Mouse (Mus musculus): ENCODE data around the gene Epb41. TPM values are rescaled to one million over a fixed set of nuclear protein-coding genes. Genes with fewer than 3 reads are reported as not detected.

Epb41 gene
- polyA plus RNA-seq, 1 experiment from 2014 or later, result 73.3 TPM

DNA sequence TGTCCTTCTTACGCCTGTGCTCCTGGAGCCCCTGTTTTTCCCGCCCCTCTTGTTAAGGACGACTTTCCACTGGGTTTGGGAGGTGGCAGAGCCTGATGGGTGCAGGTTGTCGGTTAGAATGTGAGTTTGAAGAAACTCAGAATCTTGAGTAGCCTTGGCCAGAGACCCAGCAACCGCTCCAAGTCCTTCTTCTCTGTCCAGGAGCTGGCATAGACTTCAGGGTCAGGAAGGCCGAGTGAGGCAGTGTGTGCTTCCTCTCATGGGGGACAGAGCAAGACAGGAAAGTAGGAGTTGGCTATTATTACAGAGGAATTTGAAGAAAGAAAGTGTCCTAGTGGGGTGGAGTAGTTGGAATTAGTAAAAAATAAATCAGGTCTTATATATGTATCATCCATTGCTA lies 191.6 kb downstream of the Epb41 start:
- Histone ChIP-seq H3K4me2 (replicated peaks) (no peak overlapping the region), H3K27ac (no peak overlapping the region), H3K4me3 (replicated peaks; ENCODE audit: low read length) (no peak overlapping the region), H3K4me1 (replicated peaks; ENCODE audit: control insufficient read depth, insufficient read depth, low read length) (peaks cover 13% of the 10 kb centered on the region), H3K9ac (no peak overlapping the region), H3K36me3 (replicated peaks; ENCODE audit: control insufficient read depth, insufficient read depth) (peaks cover 19% of the 10 kb centered on the region), H3K27me3 (ENCODE audit: control insufficient read depth, insufficient read depth, low read length) (no peaks in the 10 kb centered on the region), H3K9me3 (ENCODE audit: control insufficient read depth, low read length) (no peaks in the 10 kb centered on the region)
- DNase-seq (ENCODE audit: low spot score), result no peak
- no peak for ATAC-seq (ENCODE audit: low FRiP score)
- 80% methylated on average over 6 of the region's 6 CpGs for WGBS

DNA sequence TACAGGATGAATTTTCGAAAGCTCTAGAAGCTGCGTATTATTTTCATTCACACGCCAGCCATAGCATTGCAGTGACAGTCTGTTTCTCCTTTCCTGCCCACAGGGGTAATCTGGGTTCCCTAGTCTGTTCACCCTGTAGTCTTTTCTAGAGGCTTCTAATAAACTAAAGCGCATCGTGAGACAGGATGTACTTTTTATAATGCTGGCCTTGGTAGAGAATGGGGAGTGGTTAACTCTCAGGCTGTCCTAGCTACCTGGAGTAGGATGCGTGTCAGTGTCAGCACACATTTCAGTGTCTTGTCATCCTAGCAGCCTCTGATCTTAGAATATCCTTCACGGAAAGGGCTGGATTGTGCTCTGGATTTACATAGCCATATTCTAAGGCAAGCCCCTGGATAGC lies 193.8 kb downstream of the Epb41 start:
- no peak overlapping the region for H3K9ac ChIP-seq
- peaks cover 30% of the 10 kb centered on the region for H3K4me1 ChIP-seq (replicated peaks; ENCODE audit: control insufficient read depth, insufficient read depth, low read length)
- WGBS, result 91% methylated on average over 7 of the region's 7 CpGs
- no peak overlapping the region for H3K4me3 ChIP-seq (replicated peaks; ENCODE audit: low read length)
- ATAC-seq (ENCODE audit: low FRiP score), result no peak
- peaks cover 9% of the 10 kb centered on the region for H3K36me3 ChIP-seq (replicated peaks; ENCODE audit: control insufficient read depth, insufficient read depth)
- H3K27ac ChIP-seq, result no peak overlapping the region
- H3K9me3 ChIP-seq (ENCODE audit: control insufficient read depth, low read length), result no peaks in the 10 kb centered on the region
- no peak overlapping the region for H3K4me2 ChIP-seq (replicated peaks)
- no peaks in the 10 kb centered on the region for H3K27me3 ChIP-seq (ENCODE audit: control insufficient read depth, insufficient read depth, low read length)
- no peak for DNase-seq (ENCODE audit: low spot score)

- H3K4me1 ChIP-seq (replicated peaks; ENCODE audit: control insufficient read depth, insufficient read depth, low read length), result peaks cover 44% of the 10 kb centered on the region
Observed at GRCm38 (mm10) chr4:131879692-131880091, 195.4 kb downstream of the Epb41 start.

GRCm38 (mm10) chr4:131876836-131877235 lies 198.3 kb downstream of the Epb41 start:
- Histone ChIP-seq H3K27ac (no peak overlapping the region), H3K27me3 (ENCODE audit: control insufficient read depth, insufficient read depth, low read length) (no peaks in the 10 kb centered on the region), H3K9ac (no peak overlapping the region), H3K36me3 (replicated peaks; ENCODE audit: control insufficient read depth, insufficient read depth) (no peaks in the 10 kb centered on the region), H3K4me2 (replicated peaks) (peak overlapping the region; percentile 97), H3K4me1 (replicated peaks; ENCODE audit: control insufficient read depth, insufficient read depth, low read length) (peaks cover 48% of the 10 kb centered on the region), H3K4me3 (replicated peaks; ENCODE audit: low read length) (no peak overlapping the region), H3K9me3 (ENCODE audit: control insufficient read depth, low read length) (no peaks in the 10 kb centered on the region)
- WGBS, result 56% methylated on average over 2 of the region's 2 CpGs
- DNase-seq (ENCODE audit: low spot score), result no peak
- no peak for ATAC-seq (ENCODE audit: low FRiP score)

More at GRCm38 (mm10) chr4:131879692-131880091, 195.4 kb downstream of the Epb41 start:
- Histone ChIP-seq H3K4me3 (replicated peaks; ENCODE audit: low read length) (no peak overlapping the region), H3K36me3 (replicated peaks; ENCODE audit: control insufficient read depth, insufficient read depth) (no peaks in the 10 kb centered on the region), H3K4me2 (replicated peaks) (no peak overlapping the region), H3K9me3 (ENCODE audit: control insufficient read depth, low read length) (no peaks in the 10 kb centered on the region), H3K27ac (no peak overlapping the region), H3K27me3 (ENCODE audit: control insufficient read depth, insufficient read depth, low read length) (no peaks in the 10 kb centered on the region), H3K9ac (no peak overlapping the region)
- 70% methylated on average over 1 of the region's 1 CpGs for WGBS
- DNase-seq (ENCODE audit: low spot score), result no peak
- no peak for ATAC-seq (ENCODE audit: low FRiP score)

DNA sequence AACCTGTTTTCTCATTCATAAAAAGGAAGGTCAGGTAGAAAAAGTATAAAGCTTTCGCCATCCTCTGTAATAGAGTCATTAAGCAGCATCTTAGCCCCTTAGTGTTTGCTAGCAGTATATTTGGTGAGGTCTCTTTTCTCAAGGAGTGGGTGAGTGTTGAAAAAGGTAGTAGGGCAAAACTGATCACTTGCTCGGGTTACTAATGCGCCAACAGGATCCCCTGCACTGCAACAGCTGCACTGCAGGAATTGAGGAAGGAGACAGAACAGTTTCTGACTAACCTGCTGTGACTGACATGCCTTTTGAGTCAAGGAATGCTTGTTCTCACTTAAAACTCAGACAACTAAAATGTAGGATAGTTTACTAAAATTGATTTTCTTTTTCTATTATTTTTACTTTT lies 199.9 kb downstream of the Epb41 start:
- peak overlapping the region; percentile 96 for H3K4me3 ChIP-seq (replicated peaks; ENCODE audit: low read length)
- H3K4me1 ChIP-seq (replicated peaks; ENCODE audit: control insufficient read depth, insufficient read depth, low read length), result peaks cover 44% of the 10 kb centered on the region
- DNase-seq (ENCODE audit: low spot score) (no peak), ATAC-seq (ENCODE audit: low FRiP score) (no peak)
- WGBS, result 40% methylated on average over 3 of the region's 3 CpGs
- no peak overlapping the region for H3K27ac ChIP-seq
- no peaks in the 10 kb centered on the region for H3K9me3 ChIP-seq (ENCODE audit: control insufficient read depth, low read length)
- peak overlapping the region; percentile 99 for H3K9ac ChIP-seq
- peak overlapping the region; percentile 97 for H3K4me2 ChIP-seq (replicated peaks)
- no peaks in the 10 kb centered on the region for H3K27me3 ChIP-seq (ENCODE audit: control insufficient read depth, insufficient read depth, low read length)
- no peaks in the 10 kb centered on the region for H3K36me3 ChIP-seq (replicated peaks; ENCODE audit: control insufficient read depth, insufficient read depth)

DNA sequence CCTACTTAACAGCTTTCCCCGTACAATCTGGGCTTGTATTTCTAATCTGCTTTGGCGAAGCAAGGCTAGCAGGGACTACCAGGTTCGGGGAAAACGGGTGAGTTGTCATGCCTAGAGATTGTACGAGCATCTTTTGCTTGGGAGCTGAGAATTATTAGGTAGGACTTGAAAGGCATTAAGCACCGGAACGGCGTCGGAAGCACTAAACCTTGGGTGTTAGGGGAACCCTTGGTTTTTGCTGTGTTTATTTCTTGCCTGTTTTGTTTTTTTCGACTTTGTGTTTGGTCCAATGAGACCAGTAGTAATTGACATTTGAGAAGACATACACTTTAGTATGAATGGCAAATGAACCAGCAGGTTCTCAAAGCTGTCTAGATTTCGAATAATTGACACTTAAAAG lies 200.6 kb downstream of the Epb41 start:
- peak overlapping the region; percentile 96 for H3K4me3 ChIP-seq (replicated peaks; ENCODE audit: low read length)
- H3K36me3 ChIP-seq (replicated peaks; ENCODE audit: control insufficient read depth, insufficient read depth), result no peaks in the 10 kb centered on the region
- ATAC-seq (ENCODE audit: low FRiP score) (no peak), DNase-seq (ENCODE audit: low spot score) (no peak)
- no peaks in the 10 kb centered on the region for H3K27me3 ChIP-seq (ENCODE audit: control insufficient read depth, insufficient read depth, low read length)
- H3K4me2 ChIP-seq (replicated peaks), result peak overlapping the region; percentile 97
- H3K9ac ChIP-seq, result peak overlapping the region; percentile 99
- peaks cover 44% of the 10 kb centered on the region for H3K4me1 ChIP-seq (replicated peaks; ENCODE audit: control insufficient read depth, insufficient read depth, low read length)
- peak overlapping the region; percentile 99; the same call in 1 of the 2 replicates for H3K27ac ChIP-seq
- H3K9me3 ChIP-seq (ENCODE audit: control insufficient read depth, low read length), result no peaks in the 10 kb centered on the region
- 4% methylated on average over 11 of the region's 11 CpGs for WGBS

DNA sequence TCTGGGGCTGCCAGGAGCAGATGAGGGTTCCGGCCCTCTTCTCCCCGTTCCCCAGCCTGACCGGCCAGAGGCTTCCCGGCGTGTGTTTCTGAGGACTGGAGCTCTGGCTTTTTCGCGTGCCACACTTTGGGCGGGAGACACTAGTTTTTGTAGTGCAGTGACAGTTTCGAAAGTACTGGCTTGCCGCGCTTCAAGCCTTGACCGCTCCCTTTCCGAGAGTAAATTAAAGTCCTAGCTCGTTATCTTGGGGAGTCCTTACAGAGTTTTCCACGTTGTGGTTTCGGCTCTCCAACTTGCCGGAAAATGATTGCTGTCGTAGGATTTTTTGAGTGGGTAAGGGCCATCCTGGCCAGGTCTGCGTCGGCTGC lies 201.0 kb downstream of the Epb41 start:
- Histone ChIP-seq H3K9me3 (ENCODE audit: control insufficient read depth, low read length) (no peaks in the 10 kb centered on the region), H3K4me2 (replicated peaks) (peak overlapping the region; percentile 97), H3K36me3 (replicated peaks; ENCODE audit: control insufficient read depth, insufficient read depth) (no peaks in the 10 kb centered on the region), H3K4me3 (replicated peaks; ENCODE audit: low read length) (peak overlapping the region; percentile 96), H3K27me3 (ENCODE audit: control insufficient read depth, insufficient read depth, low read length) (no peaks in the 10 kb centered on the region), H3K27ac (peak overlapping the region; percentile 99), H3K9ac (peak overlapping the region; percentile 99), H3K4me1 (replicated peaks; ENCODE audit: control insufficient read depth, insufficient read depth, low read length) (peaks cover 44% of the 10 kb centered on the region)
- DNase-seq (ENCODE audit: low spot score) (no peak), ATAC-seq (ENCODE audit: low FRiP score) (no peak; the same call in 1 of the 2 replicates)
- WGBS, result under 1% methylated on average over 20 of the region's 20 CpGs

Small RNA genes lying within 50 kb of the gene (microRNA-seq; reads per million reads assigned to microRNA genes)
- not detected for gene Gm27445

Other genes starting within 250 kb of the Epb41 start
- 19.8 and 20.0 TPM in 2 replicates for gene Ptpru, start 237.0 kb downstream of the Epb41 start, polyA plus RNA-seq (2014; fragmentation: Nextera tagmentation; extraction: Ambion mirVana)
- gene Mecr, start 231.9 kb downstream of the Epb41 start, polyA plus RNA-seq (2014; fragmentation: Nextera tagmentation; extraction: Ambion mirVana), result 29.2 and 32.6 TPM in 2 replicates
- gene Srsf4, start 201.7 kb downstream of the Epb41 start, polyA plus RNA-seq (2014; fragmentation: Nextera tagmentation; extraction: Ambion mirVana), result 87.0 and 94.2 TPM in 2 replicates
- gene Tmem200b, start 153.6 kb downstream of the Epb41 start, polyA plus RNA-seq (2014; fragmentation: Nextera tagmentation; extraction: Ambion mirVana), result 0.19 and 0.20 TPM in 2 replicates
- not detected in 2 replicates for gene Gm10300, start 624 bp downstream of the Epb41 start, polyA plus RNA-seq (2014; fragmentation: Nextera tagmentation; extraction: Ambion mirVana)
- gene Oprd1, start 69.2 kb upstream of the Epb41 start, polyA plus RNA-seq (2014; fragmentation: Nextera tagmentation; extraction: Ambion mirVana), result 0.50 and 0.63 TPM in 2 replicates
- gene Ythdf2, start 137.0 kb upstream of the Epb41 start, polyA plus RNA-seq (2014; fragmentation: Nextera tagmentation; extraction: Ambion mirVana), result 119 and 122 TPM in 2 replicates
- 34.7 and 36.7 TPM in 2 replicates for gene Gmeb1, start 186.3 kb upstream of the Epb41 start, polyA plus RNA-seq (2014; fragmentation: Nextera tagmentation; extraction: Ambion mirVana)
- 38.0 and 40.8 TPM in 2 replicates for gene Taf12, start 199.1 kb upstream of the Epb41 start, polyA plus RNA-seq (2014; fragmentation: Nextera tagmentation; extraction: Ambion mirVana)
- 0.95 and 1.5 TPM in 2 replicates for gene Rab42, start 228.1 kb upstream of the Epb41 start, polyA plus RNA-seq (2014; fragmentation: Nextera tagmentation; extraction: Ambion mirVana)